Mouse (Mus musculus) small intestine, adult 10 weeks (tissue): ENCODE measurements around the gene Tex38. TPM values are rescaled to one million over a fixed set of nuclear protein-coding genes. Genes with fewer than 3 reads are reported as not detected.

Experiments
- polyA plus RNA-seq: library from polyadenylated mRNA; stranded (reverse); fragments of 350-450 nt; fragmentation: Illumina TruSeq; extraction: RNeasy Lipid Tissue Mini Kit (QIAGEN cat#74804); gene quantifications from one replicate; pipeline ENCODE4 v1.2.3, GENCODE M21; 2014; ENCODE audit warnings: low replicate concordance

Gene Tex38
- not detected for polyA plus RNA-seq

GRCm38 (mm10) chr4:115780918-115781317 lies at the start of gene Tex38:
Gene Tex38, minus strand, starts transcription at chr4:115781018.

DNA sequence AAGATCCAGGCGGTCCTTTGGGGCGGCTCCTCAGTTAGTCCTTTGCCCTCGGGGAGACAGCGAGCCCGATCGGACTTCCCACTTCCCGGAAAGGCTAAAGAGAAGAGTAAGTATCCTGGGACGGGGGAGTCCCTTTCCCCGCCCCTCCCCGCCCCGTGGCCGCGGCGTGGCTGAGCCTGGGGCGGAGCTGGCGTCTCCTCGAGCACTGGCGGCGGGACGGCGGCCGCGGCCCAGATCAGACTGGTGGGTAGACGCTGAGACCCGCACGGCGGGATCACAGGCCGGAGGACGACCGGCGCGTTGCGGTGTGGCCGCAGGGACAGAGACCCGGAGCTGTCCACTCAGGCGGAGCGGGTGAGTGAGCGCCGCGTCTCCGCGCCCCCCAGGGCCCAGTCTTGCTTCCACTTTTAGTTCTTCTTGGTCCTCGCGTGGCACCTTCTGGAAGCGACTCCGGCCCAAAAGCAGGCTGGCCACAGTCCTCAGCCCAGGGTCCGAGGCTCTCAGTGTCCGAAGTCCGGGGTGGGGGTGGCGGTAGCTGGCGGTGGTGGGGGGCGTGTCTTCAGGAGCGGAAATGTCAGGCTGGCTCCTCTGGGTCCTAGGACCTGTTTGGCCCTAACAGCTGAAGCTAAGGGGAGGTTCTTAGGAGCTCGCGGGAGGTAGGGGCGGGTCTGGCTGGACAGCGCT lies 47.2 kb upstream of the Tex38 start, which contains the start of gene Mob3c:
Gene Mob3c (plus strand): TSS at position 205 of the 684 bp plus-strand sequence.

GRCm38 (mm10) chr4:115784769-115785510 lies 4.1 kb upstream of the Tex38 start, which contains the start of gene Atpaf1:
Gene Atpaf1, plus strand, starts transcription at chr4:115784812.

DNA sequence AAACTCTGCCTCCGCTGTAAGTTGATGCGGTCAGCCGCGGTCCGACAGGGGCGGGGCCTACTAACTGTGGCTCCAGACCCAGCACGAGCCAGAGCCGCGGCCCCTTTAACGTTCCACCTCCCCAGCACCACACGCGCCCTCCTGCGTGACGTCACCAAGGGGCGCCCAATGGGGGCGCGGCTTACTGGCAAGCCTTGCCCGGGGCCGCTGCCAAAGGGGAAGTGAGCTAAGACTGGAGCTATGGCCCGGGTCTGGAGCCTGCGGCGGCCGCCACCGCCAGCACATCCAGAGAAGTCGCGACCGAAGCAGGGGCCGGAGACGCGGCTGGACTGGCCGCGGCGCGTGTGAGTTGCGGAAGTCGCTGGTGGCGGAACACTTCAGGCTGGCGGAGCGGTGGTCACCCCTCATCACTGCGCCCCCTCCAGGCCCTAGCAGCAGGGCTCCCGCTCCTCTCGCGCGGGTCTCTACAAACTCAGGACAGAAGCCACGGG lies 43.2 kb downstream of the Tex38 start, which contains the start of gene Efcab14:
Gene Efcab14 (plus strand): TSS at position 194 of the 491 bp plus-strand sequence.

Other genes with a start within 250 kb of the Tex38 start
- gene Cyp4a31, start 217.4 kb downstream of the Tex38 start, polyA plus RNA-seq = 0.19 TPM
- gene Cyp4a32, start 180.0 kb downstream of the Tex38 start, polyA plus RNA-seq = 0.71 TPM
- 99.5 TPM for gene Cyp4b1, start 133.3 kb downstream of the Tex38 start, polyA plus RNA-seq
- 103 TPM for gene Efcab14, start 43.3 kb downstream of the Tex38 start, polyA plus RNA-seq
- gene Atpaf1, start 3.8 kb upstream of the Tex38 start, polyA plus RNA-seq = 166 TPM
- 25.4 TPM for gene Mob3c, start 47.1 kb upstream of the Tex38 start, polyA plus RNA-seq
- gene Mknk1, start 58.2 kb upstream of the Tex38 start, polyA plus RNA-seq = 10.1 TPM
- not detected for gene Kncn, start 103.4 kb upstream of the Tex38 start, polyA plus RNA-seq
- gene 6430628N08Rik, start 109.6 kb upstream of the Tex38 start, polyA plus RNA-seq = not detected
- gene Dmbx1, start 158.9 kb upstream of the Tex38 start, polyA plus RNA-seq = not detected
- gene Faah, start 236.9 kb upstream of the Tex38 start, polyA plus RNA-seq = 27.4 TPM